Mouse (Mus musculus): ENCODE data around the gene Eme2. TPM values are rescaled to one million over a fixed set of nuclear protein-coding genes. Genes with fewer than 3 reads are reported as not detected.

The Eme2 gene
- polyA plus RNA-seq, 1 experiment from 2014 or later = 36.3 TPM

DNA sequence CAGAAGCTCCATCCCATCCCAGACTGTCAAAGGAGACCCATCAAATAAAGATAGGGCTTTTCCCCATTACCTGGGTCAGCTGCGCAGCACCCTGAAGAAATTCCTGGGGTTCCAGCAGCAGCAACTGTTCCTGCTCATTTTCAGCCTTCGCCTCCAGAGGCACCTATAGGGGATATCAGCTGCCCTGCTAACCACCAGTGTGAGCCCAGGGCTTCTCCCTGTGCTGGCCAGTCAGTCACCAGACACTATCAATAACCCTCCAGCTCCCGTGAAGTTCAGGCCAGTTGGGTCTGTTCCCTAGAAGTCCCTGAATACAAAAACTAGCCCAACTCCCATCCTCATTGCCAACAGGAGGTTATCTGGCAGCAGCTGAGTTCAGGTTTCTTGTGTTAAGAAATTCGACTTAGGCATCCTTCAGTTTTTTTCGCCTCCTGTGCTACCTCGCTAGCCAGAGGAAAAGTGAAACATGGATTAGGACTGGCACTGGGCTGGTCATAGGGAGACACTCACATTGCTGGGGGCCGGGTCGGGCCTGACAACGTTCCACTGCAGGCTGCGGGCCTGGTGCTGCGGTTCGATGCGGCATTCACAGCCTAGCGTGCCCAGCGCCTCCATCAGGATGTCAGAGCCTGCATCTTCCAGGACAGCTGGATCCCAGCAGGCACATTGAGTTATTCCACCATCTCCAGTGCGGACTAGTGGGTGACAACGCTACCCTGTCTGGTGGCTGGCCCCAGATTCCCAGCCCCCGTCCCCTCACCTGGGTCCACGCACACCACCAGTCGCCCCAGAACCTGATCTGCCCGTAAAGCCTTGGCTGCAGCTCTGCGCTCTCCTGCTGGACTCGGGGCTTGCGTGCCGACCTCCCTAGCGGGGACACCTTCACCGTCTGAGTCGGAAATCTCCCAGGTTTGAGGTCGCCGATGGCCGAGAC is 559 bp downstream of the Eme2 start:
- peaks cover 70% of the 10 kb centered on the region for H3K36me3 ChIP-seq
- peak overlapping the region; percentile 93 for H3K27ac ChIP-seq

DNA sequence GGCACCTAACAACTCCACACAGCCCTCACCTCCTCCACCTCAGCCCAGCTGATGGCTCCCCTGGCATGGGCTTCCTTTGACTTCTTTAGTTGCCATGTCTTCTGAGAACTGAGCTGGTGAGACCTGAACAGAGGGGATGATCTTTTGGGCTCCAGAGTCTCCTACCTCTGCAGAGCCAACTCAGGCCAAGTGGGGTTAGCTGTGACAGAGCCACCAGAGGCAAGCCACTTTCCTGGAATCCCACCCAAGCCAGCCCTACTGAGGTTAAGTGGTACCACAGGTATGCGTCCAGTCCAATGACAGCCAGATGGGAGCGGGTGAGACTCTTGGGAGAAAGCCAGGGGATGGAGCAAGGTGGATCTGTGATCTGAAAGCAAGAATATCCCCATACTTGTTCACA is 1.6 kb downstream of the Eme2 start:
- DNase-seq (ENCODE audit: low spot score) = no peak
- WGBS = 99% methylated on average over 2 of the region's 2 CpGs
- peaks cover 48% of the 10 kb centered on the region for H3K4me1 ChIP-seq (replicated peaks)
- no peaks in the 10 kb centered on the region for H3K9me3 ChIP-seq
- no peaks in the 10 kb centered on the region for H3K27me3 ChIP-seq (ENCODE audit: insufficient read depth, poor library complexity, severe bottlenecking)
- peak overlapping the region; percentile 94; the same call in 1 of the 2 replicates for H3K4me3 ChIP-seq
- H3K36me3 ChIP-seq = peaks cover 68% of the 10 kb centered on the region
- no peak overlapping the region for H3K27ac ChIP-seq

More for the DNA sequence above, 559 bp downstream of the Eme2 start:
- peak overlapping the region; percentile 94 for H3K4me3 ChIP-seq
- 10% methylated on average over 31 of the region's 31 CpGs for WGBS
- no peaks in the 10 kb centered on the region for H3K27me3 ChIP-seq (ENCODE audit: insufficient read depth, poor library complexity, severe bottlenecking)
- H3K9me3 ChIP-seq = no peaks in the 10 kb centered on the region
- H3K4me1 ChIP-seq (replicated peaks) = peaks cover 52% of the 10 kb centered on the region
- no peak for DNase-seq (ENCODE audit: low spot score)

DNA sequence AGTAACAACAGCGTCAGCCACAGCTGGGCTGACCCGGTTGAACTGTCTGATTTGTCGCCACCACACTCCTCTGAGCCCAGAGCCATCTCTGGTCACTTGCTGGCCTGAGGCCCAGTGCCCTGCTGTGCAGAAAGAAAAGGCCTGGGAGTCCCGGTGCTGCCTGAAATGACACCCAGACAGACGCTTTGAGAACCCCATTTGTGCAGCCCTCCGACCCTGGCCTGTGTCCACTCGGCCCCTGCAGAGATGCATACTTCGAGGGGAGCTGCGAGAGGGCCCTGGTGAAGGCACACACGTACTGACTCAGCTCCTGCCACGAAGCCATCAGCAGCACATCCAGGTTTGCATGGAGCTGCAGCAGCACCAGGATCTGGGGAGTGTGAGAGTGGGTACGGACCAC is 2.1 kb downstream of the Eme2 start:
- peak overlapping the region; percentile 27 for H3K4me3 ChIP-seq
- H3K9me3 ChIP-seq = no peaks in the 10 kb centered on the region
- WGBS = 89% methylated on average over 12 of the region's 12 CpGs
- no peak overlapping the region for H3K27ac ChIP-seq
- H3K4me1 ChIP-seq (replicated peaks) = peaks cover 47% of the 10 kb centered on the region
- no peaks in the 10 kb centered on the region for H3K27me3 ChIP-seq (ENCODE audit: insufficient read depth, poor library complexity, severe bottlenecking)
- DNase-seq (ENCODE audit: low spot score) = no peak
- H3K36me3 ChIP-seq = peaks cover 63% of the 10 kb centered on the region

GRCm38 (mm10) chr17:24891321-24891720 is 3.6 kb downstream of the Eme2 start:
- Histone ChIP-seq H3K27ac (no peak overlapping the region), H3K27me3 (ENCODE audit: insufficient read depth, poor library complexity, severe bottlenecking) (no peaks in the 10 kb centered on the region), H3K4me1 (replicated peaks) (peaks cover 42% of the 10 kb centered on the region), H3K9me3 (no peaks in the 10 kb centered on the region), H3K36me3 (peaks cover 51% of the 10 kb centered on the region), H3K4me3 (0 out of 2 replicates have a peak overlapping the region, but pooled peaks have one; percentile 3)
- 87% methylated on average over 13 of the region's 13 CpGs for WGBS
- DNase-seq (ENCODE audit: low spot score) = no peak

DNA sequence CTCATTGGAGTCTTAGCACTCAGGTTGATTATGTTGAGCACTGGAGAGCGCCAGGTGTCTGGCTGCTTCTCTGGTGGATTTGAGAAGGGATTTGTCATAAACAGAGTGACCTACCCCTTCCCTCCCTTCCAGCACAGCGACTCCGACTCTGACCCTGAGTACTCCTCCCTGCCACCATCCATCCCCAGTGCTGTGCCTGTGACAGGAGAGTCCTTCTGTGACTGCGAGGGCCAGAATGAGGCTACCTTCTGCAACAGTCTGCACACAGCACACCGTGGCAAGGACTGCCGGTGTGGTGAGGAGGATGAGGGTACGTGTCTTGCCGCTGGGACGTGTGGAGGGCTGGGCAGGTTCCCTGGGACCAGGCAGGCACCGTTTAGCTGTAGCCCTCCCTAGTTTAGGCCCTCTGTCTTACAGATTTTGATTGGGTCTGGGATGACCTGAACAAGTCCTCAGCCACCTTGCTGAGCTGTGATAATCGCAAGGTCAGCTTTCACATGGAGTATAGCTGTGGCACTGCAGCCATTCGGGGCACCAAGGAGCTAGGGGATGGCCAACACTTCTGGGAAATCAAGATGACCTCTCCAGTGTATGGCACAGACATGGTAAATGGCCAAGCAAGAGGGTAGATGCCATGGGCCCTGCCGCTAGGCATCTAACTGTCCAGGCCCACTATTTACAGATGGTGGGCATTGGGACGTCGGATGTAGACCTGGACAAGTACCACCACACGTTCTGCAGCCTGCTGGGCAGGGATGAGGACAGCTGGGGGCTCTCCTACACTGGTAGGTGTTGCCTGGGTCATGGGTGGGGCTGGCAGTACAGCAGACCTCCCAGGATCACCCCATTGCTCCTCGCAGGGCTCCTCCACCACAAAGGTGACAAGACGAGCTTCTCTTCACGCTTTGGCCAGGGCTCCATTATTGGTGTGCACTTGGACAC is 4.5 kb downstream of the Eme2 start:
- Histone ChIP-seq H3K4me1 (replicated peaks) (peaks cover 39% of the 10 kb centered on the region), H3K4me3 (0 out of 2 replicates have a peak overlapping the region, but pooled peaks have one; percentile 3)
- WGBS = 91% methylated on average over 19 of the region's 19 CpGs

DNA sequence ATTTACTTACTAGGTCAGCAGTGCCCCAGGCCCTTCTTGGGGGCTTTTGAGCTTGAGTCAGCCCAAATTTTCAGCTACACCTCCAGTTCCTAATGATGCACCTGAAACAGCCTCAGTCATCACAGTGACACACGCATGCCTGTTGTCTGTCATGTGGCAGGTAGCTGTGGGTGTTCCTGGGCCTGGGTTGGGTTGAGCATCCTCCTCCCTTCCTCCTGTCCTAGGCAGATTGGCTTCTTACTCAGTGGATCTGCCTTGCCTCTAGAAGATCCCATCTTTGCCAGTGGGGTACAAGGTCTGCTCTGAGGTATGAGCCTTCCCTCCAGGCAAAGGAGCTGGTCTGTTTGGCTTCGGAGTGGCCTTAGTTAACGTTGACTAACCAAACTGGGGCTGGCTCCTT is 6.0 kb downstream of the Eme2 start:
- peaks cover 39% of the 10 kb centered on the region for H3K4me1 ChIP-seq (replicated peaks)
- H3K27ac ChIP-seq = no peak overlapping the region
- WGBS = 92% methylated on average over 3 of the region's 3 CpGs
- no peaks in the 10 kb centered on the region for H3K9me3 ChIP-seq
- no peak for DNase-seq (ENCODE audit: low spot score)
- peaks cover 63% of the 10 kb centered on the region for H3K36me3 ChIP-seq
- H3K27me3 ChIP-seq (ENCODE audit: insufficient read depth, poor library complexity, severe bottlenecking) = no peaks in the 10 kb centered on the region
- no peak overlapping the region for H3K4me3 ChIP-seq

More for the DNA sequence above, 4.5 kb downstream of the Eme2 start:
- Histone ChIP-seq H3K9me3 (no peaks in the 10 kb centered on the region), H3K27ac (no peak overlapping the region), H3K27me3 (ENCODE audit: insufficient read depth, poor library complexity, severe bottlenecking) (no peaks in the 10 kb centered on the region), H3K36me3 (peaks cover 51% of the 10 kb centered on the region)
- DNase-seq (ENCODE audit: low spot score) = no peak

- no peak for DNase-seq (ENCODE audit: low spot score)
- Histone ChIP-seq H3K36me3 (peaks cover 66% of the 10 kb centered on the region), H3K4me3 (peak overlapping the region; percentile 93), H3K27me3 (ENCODE audit: insufficient read depth, poor library complexity, severe bottlenecking) (no peaks in the 10 kb centered on the region), H3K4me1 (replicated peaks) (peaks cover 32% of the 10 kb centered on the region), H3K27ac (peak overlapping the region; percentile 91), H3K9me3 (no peaks in the 10 kb centered on the region)
- WGBS = 68% methylated on average over 18 of the region's 18 CpGs
Observed at GRCm38 (mm10) chr17:24887291-24888080, 7.4 kb downstream of the Eme2 start.

- DNase-seq (ENCODE audit: low spot score) = no peak
- H3K36me3 ChIP-seq = peaks cover 66% of the 10 kb centered on the region
- peak overlapping the region; percentile 91 for H3K27ac ChIP-seq
- H3K27me3 ChIP-seq (ENCODE audit: insufficient read depth, poor library complexity, severe bottlenecking) = no peaks in the 10 kb centered on the region
- WGBS = 1% methylated on average over 18 of the region's 18 CpGs
- H3K4me3 ChIP-seq = peak overlapping the region; percentile 93
- H3K4me1 ChIP-seq (replicated peaks) = peaks cover 32% of the 10 kb centered on the region
- no peaks in the 10 kb centered on the region for H3K9me3 ChIP-seq
Observed at GRCm38 (mm10) chr17:24886932-24887271, 8.0 kb downstream of the Eme2 start.

DNA sequence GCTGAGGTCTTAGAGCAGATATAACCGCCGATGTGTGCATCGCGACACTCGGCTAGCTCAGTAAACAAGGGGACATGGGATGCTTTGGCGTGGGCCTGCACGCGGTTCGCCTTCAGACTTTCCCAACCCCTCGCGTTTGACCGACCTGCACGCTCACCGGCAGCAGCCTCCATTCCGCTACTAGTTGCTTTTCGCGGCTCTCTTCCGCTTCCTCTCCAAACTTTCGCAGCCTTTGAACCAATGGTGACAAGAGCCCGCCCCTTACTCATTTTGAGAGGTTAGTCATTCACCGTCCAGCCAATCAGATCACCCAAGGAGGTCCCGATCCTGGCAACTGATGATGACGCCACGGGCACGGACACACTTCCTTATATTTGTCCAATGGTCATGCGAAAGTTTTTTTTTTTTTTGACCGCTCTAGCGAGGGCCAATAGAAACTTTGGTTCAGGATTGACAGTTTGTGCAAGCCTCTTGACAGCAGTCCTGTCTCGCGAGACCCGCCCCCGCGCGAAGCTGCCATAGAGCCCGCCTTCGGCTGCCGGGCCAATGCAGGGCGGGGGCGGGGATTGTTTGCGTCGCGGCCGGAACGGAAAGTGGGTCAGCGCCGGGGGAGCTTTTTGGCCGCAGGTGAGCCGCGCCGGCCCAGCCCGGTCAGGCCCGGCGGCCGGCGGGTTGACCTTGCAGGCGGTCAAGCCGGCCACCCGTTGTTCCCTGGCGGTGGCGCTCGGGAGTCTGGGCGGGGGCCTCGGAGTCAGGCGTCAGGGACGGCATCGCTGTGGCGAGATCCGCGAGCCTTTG is 8.6 kb downstream of the Eme2 start, which contains the start of the genes Nubp2 and Spsb3:
Nubp2 (minus strand) TSS at position 216 of the 798 bp plus-strand sequence.
Spsb3 (plus strand) TSS at position 510 of the 798 bp plus-strand sequence.
- Histone ChIP-seq H3K27me3 (ENCODE audit: insufficient read depth, poor library complexity, severe bottlenecking) (no peaks in the 10 kb centered on the region), H3K9me3 (no peaks in the 10 kb centered on the region), H3K36me3 (peaks cover 61% of the 10 kb centered on the region), H3K4me3 (peak within 1 kb of the TSS; percentile 93), H3K27ac (peak within 1 kb of the TSS; percentile 91), H3K4me1 (replicated peaks) (peaks cover 34% of the 10 kb centered on the region)
- peak; percentile 96 for DNase-seq (ENCODE audit: low spot score)
- WGBS = under 1% methylated on average over 69 of the region's 69 CpGs

DNA sequence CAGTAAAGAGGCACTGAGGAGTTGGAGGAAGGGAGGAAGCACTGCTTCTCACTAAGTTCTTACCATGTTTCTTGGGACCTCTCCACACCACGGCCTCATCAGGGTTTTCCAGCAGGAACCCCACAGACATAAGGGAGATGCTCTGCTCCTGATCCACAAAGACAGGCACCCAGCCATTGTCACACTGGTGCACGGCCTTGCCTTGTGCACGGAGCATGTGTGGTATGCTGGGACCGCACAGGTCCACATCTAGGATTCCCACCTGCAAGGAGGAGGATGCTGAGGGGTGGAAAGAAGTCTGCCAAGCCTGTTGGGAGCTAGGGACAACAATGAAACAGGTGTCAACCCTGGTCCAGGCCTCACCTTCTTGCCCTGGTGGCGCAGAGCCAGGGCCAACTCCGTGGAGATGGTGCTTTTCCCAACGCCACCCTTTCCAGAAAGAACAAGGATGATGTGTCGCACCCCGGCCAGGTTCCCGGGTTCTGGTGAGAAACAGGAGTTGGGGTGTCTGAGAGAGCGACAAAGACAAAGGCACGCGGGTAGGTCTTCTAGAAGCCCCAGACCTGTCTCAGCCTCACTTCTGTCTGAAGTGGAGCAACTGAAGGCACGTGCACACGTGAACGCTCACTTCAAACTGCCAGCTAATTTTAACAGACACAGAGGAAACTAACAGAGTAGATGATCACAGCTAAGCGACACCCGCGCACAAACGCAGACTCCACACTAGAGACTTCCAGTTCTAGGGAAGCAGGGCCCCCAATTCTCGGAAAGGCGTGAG is 9.3 kb downstream of the Eme2 start:
- Histone ChIP-seq H3K9me3 (no peaks in the 10 kb centered on the region), H3K27me3 (ENCODE audit: insufficient read depth, poor library complexity, severe bottlenecking) (no peaks in the 10 kb centered on the region), H3K4me1 (replicated peaks) (peaks cover 38% of the 10 kb centered on the region), H3K4me3 (peak overlapping the region; percentile 93), H3K27ac (peak overlapping the region; percentile 73), H3K36me3 (peaks cover 54% of the 10 kb centered on the region)
- DNase-seq (ENCODE audit: low spot score) = no peak
- 27% methylated on average over 22 of the region's 22 CpGs for WGBS

DNA sequence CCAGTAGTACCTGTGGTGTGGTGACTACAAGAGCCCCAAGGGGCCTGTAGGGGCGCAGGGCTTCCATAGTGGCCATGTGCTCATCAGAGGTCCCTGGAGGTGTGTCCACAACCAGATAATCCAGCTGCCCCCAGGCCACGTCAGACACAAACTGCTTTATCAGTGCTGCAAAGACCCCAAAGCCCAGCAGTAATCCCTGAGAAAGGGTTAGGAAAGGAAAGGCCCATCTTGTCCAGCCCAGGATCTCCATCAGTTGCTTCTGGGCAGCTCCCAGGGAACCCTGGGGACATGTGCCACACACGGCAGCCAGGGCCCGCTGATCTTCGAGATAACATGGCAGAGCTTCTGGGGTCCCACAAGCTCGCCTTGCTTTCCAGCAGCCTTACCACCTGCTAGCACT is 10.5 kb downstream of the Eme2 start:
- DNase-seq (ENCODE audit: low spot score) = no peak
- WGBS = 89% methylated on average over 6 of the region's 6 CpGs
- Histone ChIP-seq H3K27me3 (ENCODE audit: insufficient read depth, poor library complexity, severe bottlenecking) (no peaks in the 10 kb centered on the region), H3K4me1 (replicated peaks) (peaks cover 38% of the 10 kb centered on the region), H3K4me3 (peak overlapping the region; percentile 93; the same call in 1 of the 2 replicates), H3K36me3 (peaks cover 42% of the 10 kb centered on the region), H3K27ac (no peak overlapping the region), H3K9me3 (no peaks in the 10 kb centered on the region)
